Mouse (Mus musculus) intestine, embryonic 14.5 days (tissue): ENCODE results near the gene Slc35g2. TPM values are rescaled to one million over a fixed set of nuclear protein-coding genes. Genes with fewer than 3 reads are reported as not detected.

Experiments used
- ATAC-seq: fragments of 200-750 bp; cut with Nextera tagmentation; replicated peaks from 2 replicates; pipeline ENCODE4 v1.8.0; 2017; ENCODE audit warnings: low read depth, moderate number of reproducible peaks, moderate TSS enrichment, moderate library complexity; ENCODE audit not compliant: low FRiP score, low TSS enrichment
- DNase-seq: peaks from one replicate; pipeline ENCODE4 v3.0.0-alpha.2; 2018; ENCODE audit warnings: low spot score
- H3K27ac ChIP-seq: fragments of 300-500 bp; sonication (generic); 2 replicates; pipeline ENCODE4 v1.5.1; 2014; ENCODE audit warnings: low read depth, mild to moderate bottlenecking, control low read depth
- H3K27me3 ChIP-seq: fragments of 300-500 bp; sonication (generic); replicated peaks from 2 replicates; pipeline ENCODE4 v1.6.1; 2014; ENCODE audit warnings: low read length, control low read depth; ENCODE audit not compliant: control insufficient read depth, insufficient read depth
- H3K36me3 ChIP-seq: fragments of 300-500 bp; sonication (generic); 2 replicates; pipeline ENCODE4 v1.6.1; 2014; ENCODE audit warnings: low read length, control low read depth; ENCODE audit not compliant: control insufficient read depth, insufficient read depth
- H3K4me1 ChIP-seq: fragments of 300-500 bp; sonication (generic); replicated peaks from 2 replicates; pipeline ENCODE4 v1.6.1; 2014; ENCODE audit warnings: low read length, control low read depth, mixed read lengths; ENCODE audit not compliant: control insufficient read depth, insufficient read depth
- H3K4me2 ChIP-seq: fragments of 300-500 bp; sonication (generic); 2 replicates; pipeline ENCODE4 v1.6.1; 2014; ENCODE audit warnings: low read length
- H3K4me3 ChIP-seq: fragments of 300-500 bp; sonication (generic); 2 replicates; pipeline ENCODE4 v1.5.1; 2014; ENCODE audit warnings: low read depth, low read length, control low read depth, mixed read lengths
- H3K9ac ChIP-seq: fragments of 300-500 bp; sonication (generic); 2 replicates; pipeline ENCODE4 v1.6.1; 2014; ENCODE audit warnings: mild to moderate bottlenecking, low read length
- H3K9me3 ChIP-seq: fragments of 300-500 bp; sonication (generic); 2 replicates; pipeline ENCODE4 v1.6.1; 2016; ENCODE audit warnings: low read length, control low read depth; ENCODE audit not compliant: control insufficient read depth
- WGBS: fragments of 180-500 bp; shearing (Covaris S2); extraction: QIAGEN DNeasy Blood & Tissue Kit; methylation state at CpG from one replicate; pipeline ENCODE4 v1.1.7; 2014; 5-methylcytosine and 5-hydroxymethylcytosine counted together
- polyA plus RNA-seq: library from polyadenylated mRNA; unstranded; fragments of >200 nt; fragmentation: Nextera tagmentation; extraction: Ambion mirVana; gene quantifications from 2 replicates; pipeline ENCODE4 v1.2.1, GENCODE M21; 2014

The Slc35g2 gene
- polyA plus RNA-seq, 1 experiment from 2014 or later = 4.4 TPM

GRCm38 (mm10) chr9:100573300-100573699, 2.4 kb upstream of the Slc35g2 start:
- Histone ChIP-seq H3K9me3 (no peaks in the 10 kb centered on the region), H3K4me3 (no peak overlapping the region), H3K4me2 (no peak overlapping the region), H3K36me3 (no peaks in the 10 kb centered on the region), H3K4me1 (peaks cover 8% of the 10 kb centered on the region), H3K9ac (no peak overlapping the region), H3K27me3 (no peaks in the 10 kb centered on the region), H3K27ac (no peak overlapping the region)
- DNase-seq = no peak
- ATAC-seq = no peak
- WGBS = 65% methylated on average over 2 of the region's 2 CpGs

- ATAC-seq (no peak), DNase-seq (no peak)
- Histone ChIP-seq H3K27me3 (no peaks in the 10 kb centered on the region), H3K9ac (no peak overlapping the region), H3K36me3 (no peaks in the 10 kb centered on the region), H3K4me3 (peak overlapping the region; percentile 70; the same call in 1 of the 2 replicates), H3K27ac (no peak overlapping the region), H3K9me3 (no peaks in the 10 kb centered on the region), H3K4me2 (peak overlapping the region; percentile 95), H3K4me1 (peaks cover 8% of the 10 kb centered on the region)
- 66% methylated on average over 1 of the region's 1 CpGs for WGBS
Observed at GRCm38 (mm10) chr9:100571511-100571910, 621 bp upstream of the Slc35g2 start.

- Histone ChIP-seq H3K4me3 (peak overlapping the region; percentile 70), H3K4me2 (peak overlapping the region; percentile 95), H3K27ac (no peak overlapping the region), H3K9ac (peak overlapping the region; percentile 58), H3K27me3 (no peaks in the 10 kb centered on the region), H3K9me3 (no peaks in the 10 kb centered on the region), H3K36me3 (no peaks in the 10 kb centered on the region), H3K4me1 (peaks cover 8% of the 10 kb centered on the region)
- ATAC-seq (peak; percentile 60; the same call in 1 of the 2 replicates), DNase-seq (peak; percentile 62)
- 12% methylated on average over 32 of the region's 32 CpGs for WGBS
Observed at GRCm38 (mm10) chr9:100569798-100570625, 878 bp downstream of the Slc35g2 start.

DNA sequence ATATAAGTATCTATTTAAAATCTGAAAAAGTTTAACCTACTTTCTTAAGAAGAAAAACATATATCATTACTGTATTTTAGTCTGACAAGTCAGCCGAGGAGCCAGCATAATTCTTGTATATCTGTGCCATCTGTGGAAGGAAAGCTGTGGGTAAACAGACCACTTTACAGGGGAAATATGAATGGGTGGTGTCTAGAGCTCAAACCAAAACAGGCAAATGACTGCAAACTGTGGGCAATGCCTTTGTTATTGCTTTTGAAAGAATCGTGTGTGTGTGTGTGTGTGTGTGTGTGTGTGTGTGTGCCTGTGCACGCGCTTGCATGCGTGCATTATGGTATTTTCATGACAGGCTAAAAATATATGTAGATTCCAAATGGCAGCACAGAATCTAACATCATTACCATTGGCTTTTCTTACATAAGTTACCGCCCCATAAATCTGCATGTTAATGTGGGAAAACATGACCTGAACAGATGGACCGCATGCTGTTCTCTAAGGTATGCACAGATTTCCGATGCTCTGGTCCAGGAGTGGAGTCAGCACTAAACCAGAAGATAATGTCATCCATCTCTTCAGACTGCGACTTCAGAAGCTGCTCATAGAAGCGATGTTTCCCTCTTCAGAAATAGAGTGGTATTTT, 10.5 kb downstream of the Slc35g2 start:
- H3K27me3 ChIP-seq = no peaks in the 10 kb centered on the region
- 77% methylated on average over 10 of the region's 10 CpGs for WGBS
- no peak overlapping the region for H3K9ac ChIP-seq
- no peaks in the 10 kb centered on the region for H3K36me3 ChIP-seq
- ATAC-seq = no peak
- no peaks in the 10 kb centered on the region for H3K9me3 ChIP-seq
- H3K4me1 ChIP-seq = no peaks in the 10 kb centered on the region
- H3K27ac ChIP-seq = no peak overlapping the region
- no peak for DNase-seq
- no peak overlapping the region for H3K4me3 ChIP-seq
- H3K4me2 ChIP-seq = no peak overlapping the region

GRCm38 (mm10) chr9:100558991-100559390, 11.9 kb downstream of the Slc35g2 start:
- Histone ChIP-seq H3K4me1 (no peaks in the 10 kb centered on the region), H3K4me2 (no peak overlapping the region), H3K27ac (no peak overlapping the region), H3K36me3 (no peaks in the 10 kb centered on the region), H3K27me3 (no peaks in the 10 kb centered on the region), H3K9ac (no peak overlapping the region), H3K4me3 (no peak overlapping the region), H3K9me3 (no peaks in the 10 kb centered on the region)
- DNase-seq (no peak), ATAC-seq (no peak)

DNA sequence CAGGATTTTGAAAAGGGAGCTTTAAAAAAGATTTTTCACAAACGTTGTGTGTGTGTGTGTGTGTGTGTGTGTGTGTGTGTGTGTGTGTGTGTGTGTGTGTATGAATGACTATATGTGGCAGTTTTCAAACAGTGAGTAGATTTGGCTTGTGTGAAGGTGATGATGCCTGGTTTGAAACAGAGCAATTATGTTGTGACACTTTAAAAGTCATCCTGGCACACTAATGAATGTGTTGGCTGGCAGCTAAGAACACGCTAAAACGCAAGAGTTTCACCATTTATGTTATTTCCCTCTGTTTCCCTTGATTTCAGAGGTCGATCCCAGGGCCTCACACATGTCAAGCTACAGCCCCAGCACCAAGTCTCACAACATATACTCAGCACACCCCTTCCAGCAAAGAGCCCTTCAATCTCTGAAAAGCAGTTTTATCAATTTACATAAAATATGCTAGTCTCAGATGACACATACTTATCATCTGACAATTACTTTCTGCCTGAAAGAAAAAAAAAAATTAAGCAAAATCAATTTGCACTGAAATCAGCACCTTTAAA, 12.8 kb downstream of the Slc35g2 start:
- Histone ChIP-seq H3K36me3 (no peaks in the 10 kb centered on the region), H3K9ac (no peak overlapping the region)
- WGBS = 81% methylated on average over 4 of the region's 4 CpGs

DNA sequence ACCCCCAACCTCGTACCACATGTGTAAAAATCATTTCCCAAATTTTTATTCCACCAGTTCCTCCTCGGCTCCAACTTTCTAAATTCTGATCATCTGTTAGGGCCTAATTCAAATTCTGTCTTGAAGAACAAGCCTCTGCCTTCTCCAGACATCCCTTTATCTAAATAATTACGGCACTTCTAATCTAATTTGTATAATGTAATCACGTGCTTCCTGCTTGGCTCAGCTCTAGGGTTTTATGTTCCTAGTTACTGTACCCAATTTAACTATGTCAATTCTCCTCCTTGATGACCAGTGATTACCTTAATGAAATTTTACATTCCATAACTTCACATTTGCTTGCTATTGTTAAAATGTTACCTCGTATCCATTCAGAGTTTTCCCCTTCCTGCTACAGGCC, 15.2 kb downstream of the Slc35g2 start:
- WGBS = 53% methylated on average over 5 of the region's 5 CpGs
- H3K27ac ChIP-seq = no peak overlapping the region
- H3K9ac ChIP-seq = no peak overlapping the region
- H3K4me1 ChIP-seq = no peaks in the 10 kb centered on the region
- no peak for ATAC-seq
- DNase-seq = no peak
- H3K27me3 ChIP-seq = no peaks in the 10 kb centered on the region
- H3K4me2 ChIP-seq = no peak overlapping the region
- no peak overlapping the region for H3K4me3 ChIP-seq
- H3K9me3 ChIP-seq = no peaks in the 10 kb centered on the region
- no peaks in the 10 kb centered on the region for H3K36me3 ChIP-seq

More for the DNA sequence above, 12.8 kb downstream of the Slc35g2 start:
- no peaks in the 10 kb centered on the region for H3K4me1 ChIP-seq
- DNase-seq (no peak), ATAC-seq (no peak)
- no peaks in the 10 kb centered on the region for H3K27me3 ChIP-seq
- H3K27ac ChIP-seq = no peak overlapping the region
- H3K4me2 ChIP-seq = no peak overlapping the region
- no peaks in the 10 kb centered on the region for H3K9me3 ChIP-seq
- H3K4me3 ChIP-seq = no peak overlapping the region

GRCm38 (mm10) chr9:100548313-100548712, 22.6 kb downstream of the Slc35g2 start:
- DNase-seq = no peak
- Histone ChIP-seq H3K27me3 (no peaks in the 10 kb centered on the region), H3K36me3 (no peaks in the 10 kb centered on the region), H3K4me1 (peaks cover 20% of the 10 kb centered on the region), H3K9me3 (peaks cover 10% of the 10 kb centered on the region), H3K9ac (no peak overlapping the region), H3K4me3 (no peak overlapping the region), H3K27ac (no peak overlapping the region), H3K4me2 (no peak overlapping the region)
- WGBS = 92% methylated on average over 2 of the region's 2 CpGs
- ATAC-seq = no peak
